Mouse (Mus musculus) left cerebral cortex, adult 8-10 months (tissue): Measurements from ENCODE around the gene Gm9857. TPM values are rescaled to one million over a fixed set of nuclear protein-coding genes. Genes with fewer than 3 reads are reported as not detected.

Experiments
- DNase-seq, 2 experiments: peaks; one replicate each; pipeline ENCODE4 v3.0.0; 2022; ENCODE audit warnings: low spot score in 2 of 2
- total RNA-seq, 4 experiments: library from RNA; stranded (reverse); gene quantifications; 2 replicates each; pipeline ENCODE4 v1.2.4; 2022

The Gm9857 gene
- total RNA-seq: not detected

- DNase-seq: no peak
Observed at GRCm38 (mm10) chr3:108940001-108940633, at the start of gene Gm9857. TSS of gene Gm9857 (minus strand) at chr3:108940445.

GRCm38 (mm10) chr3:108987009-108987659 is 46.9 kb upstream of the Gm9857 start:
- DNase-seq: no peak

GRCm38 (mm10) chr3:108986534-108986933 is 46.3 kb upstream of the Gm9857 start:
- no peak for DNase-seq

GRCm38 (mm10) chr3:108983989-108984388 is 43.7 kb upstream of the Gm9857 start:
- DNase-seq: no peak

- no peak for DNase-seq
Observed at GRCm38 (mm10) chr3:108981946-108982345, 41.7 kb upstream of the Gm9857 start.

GRCm38 (mm10) chr3:108977340-108978030 is 37.2 kb upstream of the Gm9857 start:
- DNase-seq: no peak

GRCm38 (mm10) chr3:108974920-108975485 is 34.8 kb upstream of the Gm9857 start:
- peak in 1 of 2 experiments; percentile 24 for DNase-seq

GRCm38 (mm10) chr3:108973980-108974660 is 33.9 kb upstream of the Gm9857 start:
- no peak for DNase-seq

- DNase-seq: no peak
Observed at GRCm38 (mm10) chr3:108966051-108966450, 25.8 kb upstream of the Gm9857 start.

- DNase-seq: no peak
Observed at GRCm38 (mm10) chr3:108964361-108965044, 24.3 kb upstream of the Gm9857 start.

- no peak for DNase-seq
Observed at GRCm38 (mm10) chr3:108963776-108964175, 23.5 kb upstream of the Gm9857 start.

- no peak for DNase-seq
Observed at GRCm38 (mm10) chr3:108963278-108963677, 23.0 kb upstream of the Gm9857 start.

GRCm38 (mm10) chr3:108961655-108962054 is 21.4 kb upstream of the Gm9857 start:
- DNase-seq: no peak

GRCm38 (mm10) chr3:108961226-108961625 is 21.0 kb upstream of the Gm9857 start:
- no peak for DNase-seq

GRCm38 (mm10) chr3:108959680-108960295 is 19.5 kb upstream of the Gm9857 start:
- DNase-seq: no peak

- no peak for DNase-seq
Observed at GRCm38 (mm10) chr3:108957976-108958375, 17.7 kb upstream of the Gm9857 start.

GRCm38 (mm10) chr3:108940996-108941395 is 751 bp upstream of the Gm9857 start:
- DNase-seq: no peak

- DNase-seq: no peak
Observed at GRCm38 (mm10) chr3:108939573-108939972, 672 bp downstream of the Gm9857 start, which contains the start of gene Henmt1. TSS of gene Henmt1 (plus strand) at chr3:108939873.

GRCm38 (mm10) chr3:108938691-108939090 is 1.6 kb downstream of the Gm9857 start:
- DNase-seq: no peak

GRCm38 (mm10) chr3:108933557-108933956 is 6.7 kb downstream of the Gm9857 start:
- DNase-seq: no peak
